Mouse (Mus musculus) adrenal gland (tissue): ENCODE results near the gene Hivep2.

Experiments used
- intact Hi-C: fragments of 180-260 bp; cut with DNase I; formaldehyde crosslinking; loops from one replicate; pipeline ENCODE4 v1.15.1; 2025

The Hivep2 gene

GRCm38 (mm10) chr10:14046171-14046651, 80.3 kb downstream of the Hivep2 start:
- intact Hi-C loops: loop anchor here (5.0 kb wide), 2 partner anchors 64 to 79 kb away; partner anchors contain the start of gene Hivep2

GRCm38 (mm10) chr10:14046935-14047334, 81.1 kb downstream of the Hivep2 start:
- intact Hi-C loops: loop anchor here (5.0 kb wide), 2 partner anchors 65 to 80 kb away; partner anchors contain the start of gene Hivep2

- intact Hi-C loops: loop anchor here (5.0 kb wide), 2 partner anchors 65 to 80 kb away; partner anchors contain the start of gene Hivep2
Observed at GRCm38 (mm10) chr10:14047661-14048060, 81.8 kb downstream of the Hivep2 start.

- intact Hi-C loops: loop anchor here (5.0 kb wide), 2 partner anchors 66 to 81 kb away; partner anchors contain the start of gene Hivep2
Observed at GRCm38 (mm10) chr10:14048322-14048915, 82.5 kb downstream of the Hivep2 start.

GRCm38 (mm10) chr10:14048916-14049445, 83.1 kb downstream of the Hivep2 start:
- intact Hi-C loops: loop anchor here (5.0 kb wide), 2 partner anchors 67 to 82 kb away; partner anchors contain the start of gene Hivep2

GRCm38 (mm10) chr10:14049686-14050085, 83.8 kb downstream of the Hivep2 start:
- intact Hi-C loops: loop anchor here (5.0 kb wide), 2 partner anchors 67 to 82 kb away; partner anchors contain the start of gene Hivep2

- intact Hi-C loops: no loop called here
Observed at GRCm38 (mm10) chr10:14050586-14050985, 84.7 kb downstream of the Hivep2 start.

GRCm38 (mm10) chr10:14052109-14052689, 86.3 kb downstream of the Hivep2 start:
- intact Hi-C loops: no loop called here

- intact Hi-C loops: no loop called here
Observed at GRCm38 (mm10) chr10:14054860-14055259, 89.0 kb downstream of the Hivep2 start.

GRCm38 (mm10) chr10:14055533-14055981, 89.7 kb downstream of the Hivep2 start:
- intact Hi-C loops: no loop called here

- intact Hi-C loops: no loop called here
Observed at GRCm38 (mm10) chr10:14056057-14056456, 90.2 kb downstream of the Hivep2 start.

- intact Hi-C loops: no loop called here
Observed at GRCm38 (mm10) chr10:14056584-14057451, 90.9 kb downstream of the Hivep2 start.

- intact Hi-C loops: no loop called here
Observed at GRCm38 (mm10) chr10:14057841-14058605, 92.1 kb downstream of the Hivep2 start.

GRCm38 (mm10) chr10:14058742-14059141, 92.9 kb downstream of the Hivep2 start:
- intact Hi-C loops: no loop called here

- intact Hi-C loops: no loop called here
Observed at GRCm38 (mm10) chr10:14059581-14059980, 93.7 kb downstream of the Hivep2 start.

- intact Hi-C loops: no loop called here
Observed at GRCm38 (mm10) chr10:14060302-14060701, 94.4 kb downstream of the Hivep2 start.

- intact Hi-C loops: no loop called here
Observed at GRCm38 (mm10) chr10:14063226-14063625, 97.4 kb downstream of the Hivep2 start.

- intact Hi-C loops: no loop called here
Observed at GRCm38 (mm10) chr10:14064759-14065395, 99.0 kb downstream of the Hivep2 start.

GRCm38 (mm10) chr10:14067802-14068201, 101.9 kb downstream of the Hivep2 start:
- intact Hi-C loops: no loop called here

GRCm38 (mm10) chr10:14070498-14071079, 104.7 kb downstream of the Hivep2 start:
- intact Hi-C loops: no loop called here
